Mouse (Mus musculus): ENCODE results near the gene Ralgds.

Ralgds gene

GRCm38 (mm10) chr2:28569903-28570302, 57.0 kb downstream of the Ralgds start:
- DNase-seq = no peak

- no peak for DNase-seq
These were observed 62.4 kb downstream of the Ralgds start for GRCm38 (mm10) chr2:28575341-28575740.

GRCm38 (mm10) chr2:28576815-28577214, 63.9 kb downstream of the Ralgds start:
- no peak for DNase-seq

- DNase-seq = no peak
These were observed 65.1 kb downstream of the Ralgds start for GRCm38 (mm10) chr2:28578003-28578402.

GRCm38 (mm10) chr2:28582647-28583353, 69.9 kb downstream of the Ralgds start:
- peak; percentile 90 for DNase-seq

GRCm38 (mm10) chr2:28583651-28584050, 70.7 kb downstream of the Ralgds start, which contains the start of gene Gtf3c5:
Gene Gtf3c5, minus strand, starts transcription at chr2:28583751.
- peak; percentile 39 for DNase-seq

- peak; percentile 88 for DNase-seq
These were observed 72.2 kb downstream of the Ralgds start for GRCm38 (mm10) chr2:28585043-28585571.

GRCm38 (mm10) chr2:28585730-28586129, 72.8 kb downstream of the Ralgds start:
- DNase-seq = no peak

- no peak for DNase-seq
These were observed 75.6 kb downstream of the Ralgds start for GRCm38 (mm10) chr2:28588574-28588973.

GRCm38 (mm10) chr2:28591479-28591878, 78.6 kb downstream of the Ralgds start:
- no peak for DNase-seq

GRCm38 (mm10) chr2:28592809-28593208, 79.9 kb downstream of the Ralgds start:
- peak; percentile 51 for DNase-seq

- no peak for DNase-seq
These were observed 83.1 kb downstream of the Ralgds start for GRCm38 (mm10) chr2:28596021-28596420.

GRCm38 (mm10) chr2:28596998-28597397, 84.1 kb downstream of the Ralgds start:
- no peak for DNase-seq

GRCm38 (mm10) chr2:28597733-28598547, 85.0 kb downstream of the Ralgds start:
- no peak for DNase-seq

GRCm38 (mm10) chr2:28598692-28599568, 86.0 kb downstream of the Ralgds start:
- DNase-seq = no peak

GRCm38 (mm10) chr2:28599569-28599900, 86.6 kb downstream of the Ralgds start:
- no peak for DNase-seq

- DNase-seq = no peak
These were observed 89.0 kb downstream of the Ralgds start for GRCm38 (mm10) chr2:28601720-28602590.

Data from cerebellum, adult 9-10 months (tissue).